Mouse (Mus musculus): ENCODE results near the gene Rsph14.

Rsph14 gene

DNA sequence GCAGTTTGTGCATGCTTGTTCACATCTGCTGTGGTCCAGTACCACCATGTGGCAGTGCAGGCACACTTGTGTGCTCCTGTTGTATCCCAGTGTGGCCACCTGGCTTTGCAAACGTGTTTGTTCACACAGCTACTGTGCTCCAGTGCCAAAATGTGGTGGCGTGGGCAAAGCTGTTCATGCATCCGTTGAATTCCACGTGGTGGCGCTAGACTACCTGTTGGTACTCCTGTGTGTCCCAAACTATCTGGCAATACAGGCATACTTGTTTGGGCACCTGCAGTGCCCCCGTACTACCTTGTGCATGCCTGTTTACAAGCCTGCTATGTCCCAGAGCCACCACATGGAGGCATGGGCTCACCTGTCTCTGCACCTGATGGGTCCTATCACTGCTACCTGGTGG lies 97.4 kb downstream of the Rsph14 start:
- DNase-seq (ENCODE audit: low read depth in 1 of 2, low spot score in 2 of 2) = no peak

- DNase-seq (ENCODE audit: low read depth in 1 of 2, low spot score in 2 of 2) = no peak
Observed at GRCm38 (mm10) chr10:74934521-74934920, 97.9 kb downstream of the Rsph14 start.

DNA sequence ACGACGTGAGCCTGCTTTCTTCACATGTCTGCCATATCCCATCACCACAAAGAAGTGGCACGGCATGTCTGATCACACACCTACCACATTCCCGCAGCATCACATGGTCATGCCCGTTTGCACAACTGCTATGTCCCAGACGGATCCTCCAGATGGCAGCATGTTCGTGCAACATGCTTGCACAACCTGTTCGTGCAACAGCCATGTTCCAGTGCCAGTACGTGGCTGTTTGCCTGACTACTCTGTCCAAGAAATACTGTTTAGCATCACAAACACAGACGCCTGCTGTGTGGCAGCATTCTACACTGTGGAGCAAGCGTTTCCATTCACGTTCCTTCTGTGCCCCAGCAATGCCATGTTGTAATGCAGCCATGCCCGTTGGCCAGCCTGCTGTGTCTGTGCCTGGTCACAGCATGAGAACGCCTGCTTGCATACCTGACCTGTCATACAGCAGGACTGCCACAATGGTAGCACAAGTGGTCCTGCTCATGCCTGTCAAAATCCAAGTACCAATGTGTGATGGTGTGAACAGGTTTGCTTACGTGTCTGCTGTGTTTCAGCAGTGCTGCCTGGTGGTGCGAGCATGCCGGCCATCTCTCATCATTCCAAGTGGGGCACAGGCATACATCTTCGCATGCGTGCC lies 98.7 kb downstream of the Rsph14 start:
- DNase-seq (ENCODE audit: low read depth in 1 of 2, low spot score in 2 of 2) = no peak

- DNase-seq (ENCODE audit: low read depth in 1 of 2, low spot score in 2 of 2) = no peak
Observed at GRCm38 (mm10) chr10:74932487-74932886, 99.9 kb downstream of the Rsph14 start.

GRCm38 (mm10) chr10:74931631-74932030 lies 100.8 kb downstream of the Rsph14 start:
- no peak for DNase-seq (ENCODE audit: low read depth in 1 of 2, low spot score in 2 of 2)

GRCm38 (mm10) chr10:74930541-74930940 lies 101.8 kb downstream of the Rsph14 start:
- DNase-seq (ENCODE audit: low read depth in 1 of 2, low spot score in 2 of 2) = no peak

GRCm38 (mm10) chr10:74929578-74929977 lies 102.8 kb downstream of the Rsph14 start:
- DNase-seq (ENCODE audit: low read depth in 1 of 2, low spot score in 2 of 2) = no peak

GRCm38 (mm10) chr10:74928276-74928675 lies 104.1 kb downstream of the Rsph14 start:
- no peak for DNase-seq (ENCODE audit: low read depth in 1 of 2, low spot score in 2 of 2)

GRCm38 (mm10) chr10:74925324-74925723 lies 107.1 kb downstream of the Rsph14 start:
- DNase-seq (ENCODE audit: low read depth in 1 of 2, low spot score in 2 of 2) = no peak

- DNase-seq (ENCODE audit: low read depth in 1 of 2, low spot score in 2 of 2) = no peak
Observed at GRCm38 (mm10) chr10:74924274-74924673, 108.1 kb downstream of the Rsph14 start.

DNA sequence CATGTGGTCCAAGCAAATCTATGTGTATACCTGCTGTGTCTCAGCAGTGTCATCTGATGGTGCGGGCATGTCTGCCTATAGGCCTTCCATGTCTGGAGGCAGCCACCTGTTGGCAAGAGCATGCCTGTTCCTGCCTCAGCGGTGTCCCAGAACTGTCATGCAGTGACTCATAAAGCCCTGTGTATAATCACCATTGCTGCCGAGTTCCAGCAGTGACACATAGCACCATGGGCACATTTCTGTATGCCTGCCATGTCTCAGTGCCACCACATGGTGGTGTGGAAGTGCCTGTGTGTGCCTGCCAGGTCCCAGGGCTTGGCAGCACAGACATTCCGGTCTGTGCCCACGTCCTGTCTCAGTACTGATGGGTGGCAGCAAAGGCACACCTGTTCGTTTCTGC lies 109.6 kb downstream of the Rsph14 start:
- no peak for DNase-seq (ENCODE audit: low read depth in 1 of 2, low spot score in 2 of 2)

DNA sequence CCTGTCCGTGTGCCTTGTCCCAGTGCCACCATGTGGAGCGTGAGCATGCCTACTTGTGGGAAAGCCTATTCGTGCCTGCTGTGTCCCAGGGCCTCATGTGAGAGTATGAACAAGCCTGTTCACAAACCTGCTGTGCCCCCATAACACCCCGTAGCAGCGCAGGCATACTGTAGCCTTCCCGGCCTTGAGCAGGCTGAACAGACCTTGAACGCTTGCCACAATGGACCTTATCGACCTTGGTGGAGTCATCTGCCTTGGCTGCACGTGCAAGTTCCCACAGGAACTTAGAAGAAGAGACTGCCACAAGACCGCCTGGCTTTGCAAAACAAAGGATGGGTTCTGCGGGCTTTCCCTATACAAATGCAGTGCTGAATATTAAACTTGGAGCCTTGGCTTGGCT lies 110.8 kb downstream of the Rsph14 start:
- no peak for DNase-seq (ENCODE audit: low read depth in 1 of 2, low spot score in 2 of 2)

DNA sequence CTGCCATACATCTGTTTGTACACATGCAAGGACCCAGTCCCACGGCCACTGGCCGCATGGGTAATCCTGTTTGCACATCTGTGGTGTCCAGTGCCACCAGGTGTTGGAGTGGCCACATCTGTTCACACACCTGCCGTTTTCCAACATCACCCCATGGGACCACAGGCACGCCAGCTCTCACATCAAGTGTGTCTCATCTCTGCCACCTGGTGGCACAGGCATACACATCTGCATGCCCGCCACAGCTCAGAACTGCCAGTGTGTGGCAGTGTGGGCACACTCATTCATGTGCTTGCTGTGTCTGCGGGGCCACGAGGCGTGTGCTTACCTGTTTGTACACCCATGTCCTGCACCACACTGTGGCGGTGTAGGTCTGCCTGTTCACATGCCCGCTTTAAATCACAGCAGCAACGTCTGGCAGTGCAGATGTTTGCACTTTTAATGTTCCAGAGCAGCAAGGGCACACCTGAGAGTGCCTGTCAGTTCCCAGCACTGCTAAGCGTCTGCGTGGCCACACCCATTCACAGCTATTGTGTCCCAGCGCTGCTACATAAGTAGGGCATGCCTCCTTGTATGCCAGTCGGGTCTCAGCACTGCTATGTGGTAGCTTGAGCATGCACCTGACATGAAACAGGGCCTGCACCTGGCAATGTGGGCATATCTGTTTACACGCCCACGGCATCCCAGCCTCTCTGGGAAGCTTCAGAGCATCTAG lies 111.4 kb downstream of the Rsph14 start:
- DNase-seq (ENCODE audit: low read depth in 1 of 2, low spot score in 2 of 2) = no peak

GRCm38 (mm10) chr10:74919277-74919676 lies 113.1 kb downstream of the Rsph14 start:
- no peak for DNase-seq (ENCODE audit: low read depth in 1 of 2, low spot score in 2 of 2)

DNA sequence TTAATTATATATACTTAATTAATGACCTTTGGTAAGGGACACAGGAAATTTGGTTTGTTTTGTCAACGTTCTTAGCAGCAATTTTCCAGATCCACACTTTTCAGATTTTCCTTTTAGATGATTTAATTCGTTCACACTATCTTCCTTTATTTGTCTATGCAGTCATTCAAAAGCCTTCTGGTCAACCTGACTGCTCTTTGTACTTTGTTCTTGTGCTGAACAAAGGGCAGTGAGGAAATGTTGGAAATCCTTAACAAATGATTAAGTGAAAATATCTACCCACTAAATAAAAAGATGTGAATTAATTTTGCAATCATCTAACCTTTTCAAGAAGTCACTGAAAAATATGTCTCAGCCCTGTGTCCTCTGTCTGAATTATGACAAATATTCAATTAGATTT lies 124.0 kb downstream of the Rsph14 start:
- DNase-seq (ENCODE audit: low read depth in 1 of 2, low spot score in 2 of 2) = no peak
